Mouse (Mus musculus) midbrain, embryonic 15.5 days (tissue): ENCODE results near the gene Tanc1. TPM values are rescaled to one million over a fixed set of nuclear protein-coding genes. Genes with fewer than 3 reads are reported as not detected.

Source experiments
- ATAC-seq: fragments of 200-750 bp; cut with Nextera tagmentation; replicated peaks from 2 replicates; pipeline ENCODE4 v1.8.0; 2017; ENCODE audit warnings: moderate TSS enrichment
- H3K27ac ChIP-seq: fragments of 300-500 bp; sonication (generic); 2 replicates; pipeline ENCODE4 v1.5.1; 2015; ENCODE audit warnings: mild to moderate bottlenecking, inconsistent platforms
- H3K27me3 ChIP-seq: fragments of 300-500 bp; sonication (generic); replicated peaks from 2 replicates; pipeline ENCODE4 v1.6.1; 2015; ENCODE audit warnings: inconsistent platforms
- H3K36me3 ChIP-seq: fragments of 300-500 bp; sonication (generic); replicated peaks from 2 replicates; pipeline ENCODE4 v1.6.1; 2015; ENCODE audit warnings: inconsistent platforms
- H3K4me1 ChIP-seq: fragments of 300-500 bp; sonication (generic); 2 replicates; pipeline ENCODE4 v1.6.1; 2015; ENCODE audit warnings: inconsistent platforms
- H3K4me2 ChIP-seq: fragments of 300-500 bp; sonication (generic); 2 replicates; pipeline ENCODE4 v1.6.1; 2015; ENCODE audit warnings: inconsistent platforms, mild to moderate bottlenecking, moderate library complexity
- H3K4me3 ChIP-seq: fragments of 300-500 bp; sonication (generic); 2 replicates; pipeline ENCODE4 v1.5.1; 2015; ENCODE audit warnings: mild to moderate bottlenecking, inconsistent platforms
- H3K9ac ChIP-seq: fragments of 300-500 bp; sonication (generic); 2 replicates; pipeline ENCODE4 v1.6.1; 2015; ENCODE audit warnings: mild to moderate bottlenecking, inconsistent platforms
- H3K9me3 ChIP-seq: fragments of 300-500 bp; sonication (generic); 2 replicates; pipeline ENCODE4 v1.6.1; 2016; ENCODE audit warnings: inconsistent platforms
- WGBS: fragments of 180-500 bp; shearing (Covaris S2); methylation state at CpG from one replicate; pipeline ENCODE4 v1.1.7; 2015; ENCODE audit warnings: mixed read lengths; 5-methylcytosine and 5-hydroxymethylcytosine counted together
- polyA plus RNA-seq: library from polyadenylated mRNA; unstranded; fragments of >200 nt; fragmentation: Nextera tagmentation; extraction: Ambion mirVana; gene quantifications from 2 replicates; pipeline ENCODE4 v1.2.1, GENCODE M21; 2015

The Tanc1 gene
- polyA plus RNA-seq, 1 experiment from 2014 or later, result 6.8 TPM

DNA sequence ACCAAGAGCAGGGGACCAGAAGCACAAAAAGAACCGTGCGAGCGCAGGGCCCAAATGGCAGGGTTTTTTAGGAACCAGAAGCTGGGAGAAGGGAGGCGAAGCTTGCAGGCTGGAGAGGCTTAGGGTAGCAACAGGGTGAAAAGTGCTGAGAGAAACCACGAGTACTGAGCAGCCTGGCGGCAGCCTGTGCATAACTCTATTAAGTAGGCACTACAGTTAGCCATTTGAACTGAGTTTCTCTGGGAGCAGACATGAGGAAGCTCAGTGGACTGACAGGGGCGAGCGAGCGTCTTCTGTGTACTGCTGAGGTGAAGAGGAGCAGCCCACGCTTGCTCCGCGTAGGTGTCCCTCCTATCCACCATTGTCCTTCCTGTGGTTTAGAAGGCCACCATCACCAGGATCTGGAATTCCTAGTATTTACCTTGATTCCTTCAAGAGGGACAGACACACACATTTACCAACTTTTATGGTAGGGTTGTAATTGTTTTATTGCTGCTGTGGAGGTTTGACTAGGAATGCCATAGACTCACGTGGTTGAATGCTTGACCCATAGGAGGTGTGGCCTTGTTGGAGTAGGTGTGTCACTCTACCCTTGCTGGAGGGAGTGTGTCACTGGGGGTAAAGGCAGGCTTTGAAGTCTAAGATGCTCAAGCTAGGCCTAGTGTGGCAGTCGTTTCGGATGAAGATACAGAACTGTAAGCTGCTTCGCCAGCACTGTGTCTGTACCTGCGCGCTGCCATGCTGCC, 25.4 kb downstream of the Tanc1 start:
- H3K36me3 ChIP-seq, result no peaks in the 10 kb centered on the region
- H3K4me3 ChIP-seq, result no peak overlapping the region
- H3K4me1 ChIP-seq, result no peaks in the 10 kb centered on the region
- WGBS, result 94% methylated on average over 18 of the region's 18 CpGs
- no peak overlapping the region for H3K9ac ChIP-seq
- no peak for ATAC-seq
- H3K9me3 ChIP-seq, result no peaks in the 10 kb centered on the region
- H3K27ac ChIP-seq, result no peak overlapping the region
- H3K4me2 ChIP-seq, result no peak overlapping the region
- no peaks in the 10 kb centered on the region for H3K27me3 ChIP-seq

DNA sequence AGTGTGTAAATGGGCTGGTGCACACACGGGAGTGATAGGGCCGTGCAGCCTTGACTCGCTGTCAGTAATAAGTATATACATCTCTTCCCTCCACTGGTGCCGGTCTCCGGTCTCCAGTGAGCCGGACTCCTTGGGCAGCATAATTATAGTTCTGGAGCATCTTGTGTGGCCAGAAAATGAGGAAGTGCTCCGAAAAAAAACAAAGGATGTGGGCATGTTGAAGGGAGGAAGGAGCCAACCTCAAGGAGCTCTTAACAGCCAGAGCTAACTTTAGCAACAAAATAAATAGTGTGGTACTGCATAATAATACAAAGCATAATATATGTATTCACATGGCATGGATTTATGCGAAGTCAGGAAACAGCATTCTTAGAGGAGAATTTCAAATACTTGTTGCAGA, 30.9 kb downstream of the Tanc1 start:
- 82% methylated on average over 8 of the region's 8 CpGs for WGBS
- ATAC-seq, result no peak
- H3K4me2 ChIP-seq, result no peak overlapping the region

GRCm38 (mm10) chr2:59644816-59645215, 33.0 kb downstream of the Tanc1 start:
- H3K27ac ChIP-seq, result no peak overlapping the region
- no peak overlapping the region for H3K9ac ChIP-seq
- H3K4me2 ChIP-seq, result no peak overlapping the region
- H3K4me3 ChIP-seq, result no peak overlapping the region
- no peak for ATAC-seq
- H3K9me3 ChIP-seq, result no peaks in the 10 kb centered on the region
- peaks cover 13% of the 10 kb centered on the region for H3K4me1 ChIP-seq
- 74% methylated on average over 5 of the region's 5 CpGs for WGBS
- no peaks in the 10 kb centered on the region for H3K36me3 ChIP-seq
- H3K27me3 ChIP-seq, result peaks cover 34% of the 10 kb centered on the region; the same call in 1 of the 2 replicates

More for the DNA sequence above, 30.9 kb downstream of the Tanc1 start:
- H3K9ac ChIP-seq, result no peak overlapping the region
- no peaks in the 10 kb centered on the region for H3K36me3 ChIP-seq
- H3K4me1 ChIP-seq, result no peaks in the 10 kb centered on the region
- H3K27ac ChIP-seq, result no peak overlapping the region
- no peak overlapping the region for H3K4me3 ChIP-seq
- no peaks in the 10 kb centered on the region for H3K9me3 ChIP-seq
- H3K27me3 ChIP-seq, result peaks cover 22% of the 10 kb centered on the region; the same call in 1 of the 2 replicates

DNA sequence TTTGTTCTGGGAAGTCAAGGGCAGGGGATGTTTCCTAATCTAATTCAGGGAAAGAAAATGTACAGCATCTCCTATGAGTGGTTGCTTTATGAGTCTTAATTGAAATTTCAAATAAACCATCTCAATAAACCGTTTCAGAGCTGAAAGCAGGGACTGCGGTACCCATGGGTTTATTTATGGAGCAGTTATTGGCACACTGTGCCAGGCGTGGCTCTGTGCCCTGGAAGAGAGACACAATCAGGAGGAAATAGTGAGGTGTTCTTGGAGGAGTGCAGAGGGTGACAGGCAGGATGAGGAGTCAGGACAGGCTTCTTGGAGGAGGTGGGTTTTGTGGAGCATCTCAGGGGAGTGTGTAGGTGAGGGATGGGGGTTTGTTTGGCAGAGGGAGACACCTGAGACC, 33.7 kb downstream of the Tanc1 start:
- Histone ChIP-seq H3K36me3 (no peaks in the 10 kb centered on the region), H3K9ac (no peak overlapping the region), H3K4me2 (no peak overlapping the region), H3K4me3 (no peak overlapping the region), H3K4me1 (peaks cover 13% of the 10 kb centered on the region), H3K27me3 (peaks cover 38% of the 10 kb centered on the region; the same call in 1 of the 2 replicates), H3K27ac (no peak overlapping the region), H3K9me3 (no peaks in the 10 kb centered on the region)
- no peak for ATAC-seq
- WGBS, result 57% methylated on average over 3 of the region's 3 CpGs

- WGBS, result 86% methylated on average over 20 of the region's 20 CpGs
- Histone ChIP-seq H3K4me3 (no peak overlapping the region), H3K9ac (no peak overlapping the region), H3K27ac (no peak overlapping the region), H3K36me3 (no peaks in the 10 kb centered on the region), H3K4me2 (no peak overlapping the region), H3K27me3 (peaks cover 40% of the 10 kb centered on the region; the same call in 1 of the 2 replicates), H3K4me1 (peaks cover 13% of the 10 kb centered on the region), H3K9me3 (no peaks in the 10 kb centered on the region)
- ATAC-seq, result no peak
Observed at GRCm38 (mm10) chr2:59646740-59647390, 35.0 kb downstream of the Tanc1 start.

DNA sequence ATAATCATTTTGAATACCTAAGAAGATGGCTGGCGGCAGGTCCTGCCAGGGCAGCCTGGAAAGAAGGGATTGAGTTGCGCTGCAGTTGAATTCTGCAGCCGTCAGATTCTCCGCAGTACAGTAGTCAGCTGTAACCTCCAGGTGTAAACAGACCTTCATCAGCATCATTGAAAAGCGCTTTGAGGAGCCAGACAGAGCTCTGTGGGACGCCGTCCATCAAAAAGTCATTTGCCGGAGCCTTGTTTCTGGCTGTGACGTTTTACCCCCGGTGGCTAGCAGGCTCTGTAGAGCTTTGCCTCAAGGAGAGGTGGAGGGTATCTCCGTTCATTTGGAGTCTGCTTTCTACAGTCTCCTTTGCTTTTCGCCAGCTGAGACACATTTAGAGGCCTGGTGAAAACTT, 36.6 kb downstream of the Tanc1 start:
- no peak; the same call in 1 of the 2 replicates for ATAC-seq
- 8% methylated on average over 12 of the region's 12 CpGs for WGBS

DNA sequence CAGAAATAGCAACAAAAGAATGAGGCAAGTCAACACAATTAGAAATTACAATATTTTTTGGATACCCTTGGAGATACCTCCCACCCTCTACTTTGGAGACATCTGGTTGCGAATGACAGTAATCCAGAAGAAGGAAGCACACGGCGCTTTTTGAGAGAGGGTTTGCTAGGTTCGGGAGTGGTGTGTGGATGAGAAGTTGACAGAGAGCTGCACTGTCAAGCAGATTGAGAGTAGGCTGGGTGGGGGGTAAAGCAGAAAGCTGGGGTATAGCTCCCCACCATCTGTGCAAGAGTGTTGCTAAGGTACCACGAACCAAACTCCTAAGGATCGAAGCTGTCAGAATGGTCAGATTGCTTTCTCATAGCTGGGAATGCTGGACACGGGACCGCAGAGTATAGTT, 40.0 kb downstream of the Tanc1 start:
- no peaks in the 10 kb centered on the region for H3K36me3 ChIP-seq
- peaks cover 22% of the 10 kb centered on the region for H3K4me1 ChIP-seq
- H3K9me3 ChIP-seq, result no peaks in the 10 kb centered on the region
- 94% methylated on average over 8 of the region's 8 CpGs for WGBS
- H3K4me2 ChIP-seq, result no peak overlapping the region
- no peak overlapping the region for H3K4me3 ChIP-seq
- H3K27me3 ChIP-seq, result peaks cover 27% of the 10 kb centered on the region; the same call in 1 of the 2 replicates
- H3K27ac ChIP-seq, result no peak overlapping the region
- no peak for ATAC-seq
- no peak overlapping the region for H3K9ac ChIP-seq

More for the DNA sequence above, 36.6 kb downstream of the Tanc1 start:
- no peaks in the 10 kb centered on the region for H3K36me3 ChIP-seq
- H3K9ac ChIP-seq, result no peak overlapping the region
- H3K27ac ChIP-seq, result no peak overlapping the region
- peak overlapping the region; percentile 6 for H3K4me2 ChIP-seq
- peaks cover 14% of the 10 kb centered on the region for H3K4me1 ChIP-seq
- no peak overlapping the region for H3K4me3 ChIP-seq
- no peaks in the 10 kb centered on the region for H3K9me3 ChIP-seq
- peaks cover 40% of the 10 kb centered on the region; the same call in 1 of the 2 replicates for H3K27me3 ChIP-seq

- Histone ChIP-seq H3K9me3 (no peaks in the 10 kb centered on the region), H3K27ac (no peak overlapping the region), H3K36me3 (no peaks in the 10 kb centered on the region), H3K4me2 (no peak overlapping the region), H3K27me3 (peaks cover 18% of the 10 kb centered on the region; the same call in 1 of the 2 replicates), H3K4me1 (peaks cover 22% of the 10 kb centered on the region), H3K9ac (no peak overlapping the region), H3K4me3 (no peak overlapping the region)
- 64% methylated on average over 5 of the region's 5 CpGs for WGBS
- no peak for ATAC-seq
Observed at GRCm38 (mm10) chr2:59652702-59653101, 40.9 kb downstream of the Tanc1 start.

GRCm38 (mm10) chr2:59653306-59654165, 41.7 kb downstream of the Tanc1 start:
- no peak overlapping the region for H3K9ac ChIP-seq
- no peak overlapping the region for H3K27ac ChIP-seq
- peaks cover 15% of the 10 kb centered on the region for H3K4me1 ChIP-seq
- 24% methylated on average over 8 of the region's 8 CpGs for WGBS
- H3K4me2 ChIP-seq, result no peak overlapping the region
- H3K36me3 ChIP-seq, result no peaks in the 10 kb centered on the region
- H3K27me3 ChIP-seq, result peaks cover 14% of the 10 kb centered on the region; the same call in 1 of the 2 replicates
- H3K4me3 ChIP-seq, result no peak overlapping the region
- no peaks in the 10 kb centered on the region for H3K9me3 ChIP-seq
- peak; percentile 89 for ATAC-seq

DNA sequence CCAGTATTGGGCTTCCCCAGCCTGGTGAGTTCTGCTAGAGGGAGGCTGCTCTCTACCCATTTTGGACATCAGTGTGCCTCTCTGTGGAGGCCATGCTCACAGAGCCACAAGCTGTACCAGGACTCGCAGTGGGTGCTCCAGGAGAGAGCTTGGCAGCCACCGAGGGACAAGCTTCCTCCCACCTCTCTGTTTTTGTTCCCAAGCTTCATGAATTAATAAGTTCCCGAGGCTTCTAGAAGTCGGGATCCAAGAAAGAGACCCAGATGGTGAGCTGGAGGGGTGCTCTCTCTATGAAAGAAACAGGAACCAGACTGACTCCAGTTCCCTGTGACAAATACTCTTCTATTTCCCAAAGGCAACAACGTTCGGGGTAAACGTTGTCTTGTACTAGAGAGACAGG, 43.6 kb downstream of the Tanc1 start:
- no peak for ATAC-seq
- H3K4me1 ChIP-seq, result peaks cover 9% of the 10 kb centered on the region; the same call in 1 of the 2 replicates
- H3K36me3 ChIP-seq, result no peaks in the 10 kb centered on the region
- no peak overlapping the region for H3K9ac ChIP-seq
- H3K4me3 ChIP-seq, result no peak overlapping the region
- H3K27ac ChIP-seq, result no peak overlapping the region
- no peaks in the 10 kb centered on the region for H3K9me3 ChIP-seq
- 35% methylated on average over 7 of the region's 7 CpGs for WGBS
- peaks cover 12% of the 10 kb centered on the region; the same call in 1 of the 2 replicates for H3K27me3 ChIP-seq
- no peak overlapping the region for H3K4me2 ChIP-seq

- no peak overlapping the region for H3K9ac ChIP-seq
- H3K4me3 ChIP-seq, result no peak overlapping the region
- H3K4me1 ChIP-seq, result peaks cover 9% of the 10 kb centered on the region; the same call in 1 of the 2 replicates
- H3K4me2 ChIP-seq, result no peak overlapping the region
- H3K36me3 ChIP-seq, result no peaks in the 10 kb centered on the region
- H3K27ac ChIP-seq, result no peak overlapping the region
- no peak for ATAC-seq
- peaks cover 9% of the 10 kb centered on the region; the same call in 1 of the 2 replicates for H3K27me3 ChIP-seq
- 62% methylated on average over 5 of the region's 5 CpGs for WGBS
- H3K9me3 ChIP-seq, result no peaks in the 10 kb centered on the region
Observed at GRCm38 (mm10) chr2:59656680-59657079, 44.8 kb downstream of the Tanc1 start.

GRCm38 (mm10) chr2:59659686-59660085, 47.8 kb downstream of the Tanc1 start:
- H3K36me3 ChIP-seq, result no peaks in the 10 kb centered on the region
- H3K4me1 ChIP-seq, result peaks cover 3% of the 10 kb centered on the region; the same call in 1 of the 2 replicates
- no peak overlapping the region for H3K27ac ChIP-seq
- H3K4me3 ChIP-seq, result no peak overlapping the region
- 87% methylated on average over 6 of the region's 6 CpGs for WGBS
- no peak overlapping the region for H3K4me2 ChIP-seq
- no peak overlapping the region for H3K9ac ChIP-seq
- peaks cover 14% of the 10 kb centered on the region; the same call in 1 of the 2 replicates for H3K27me3 ChIP-seq
- no peak for ATAC-seq
- H3K9me3 ChIP-seq, result no peaks in the 10 kb centered on the region
